Mouse (Mus musculus) small intestine, adult 2 months (tissue): ENCODE data around the gene Adgra3.

Source experiments
- CTCF ChIP-seq: fragments of 200-500 bp; IDR thresholded peaks from 2 replicates; pipeline ENCODE4 v1.5.1; 2012; ENCODE audit warnings: low read depth, mild to moderate bottlenecking, control low read depth, inconsistent platforms, low read length, moderate library complexity, mixed read lengths; ENCODE audit not compliant: insufficient replicate concordance, insufficient read length; ENCODE audit errors: extremely low read depth
- POLR2A ChIP-seq: fragments of 200-500 bp; IDR thresholded peaks from 2 replicates; pipeline ENCODE4 v1.6.1; 2012; ENCODE audit warnings: low read depth, mild to moderate bottlenecking, control low read depth, inconsistent platforms, low read length, moderate library complexity

DNA sequence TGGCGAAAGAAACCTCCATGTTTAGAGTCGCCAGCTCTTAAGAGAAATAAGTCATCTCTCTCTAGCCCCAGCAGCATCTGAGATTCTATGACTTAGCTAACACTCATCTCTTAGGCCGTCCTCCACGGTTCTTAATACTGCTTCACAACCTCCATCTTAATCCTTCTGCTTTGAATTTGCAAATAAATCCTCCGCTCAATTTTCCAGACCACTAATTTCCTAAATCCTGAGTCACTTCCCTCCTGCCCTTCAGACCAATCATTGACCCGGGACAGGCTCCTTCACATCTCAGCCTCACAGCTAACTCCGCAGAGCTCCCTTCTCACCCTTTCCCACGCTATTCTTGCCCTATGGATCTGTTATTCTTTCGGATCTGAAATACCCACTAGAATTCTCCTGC, 25.1 kb downstream of the Adgra3 start:
- TF ChIP-seq CTCF (no peak), POLR2A (no peak)
